Mouse (Mus musculus) thymus, postnatal 0 days (tissue): ENCODE measurements around the gene Tmem267. TPM values are rescaled to one million over a fixed set of nuclear protein-coding genes. Genes with fewer than 3 reads are reported as not detected.
"Not testable (repeated sequence)": the region's sequence is repeated elsewhere in the genome, so short reads cannot be mapped to it uniquely, and the experiment has no call there.

ENCODE experiments used
- DNase-seq: peaks from one replicate; pipeline ENCODE4 v3.0.0-alpha.2; 2015; ENCODE audit warnings: low spot score
- polyA plus RNA-seq: library from polyadenylated mRNA; unstranded; fragments of >200 nt; fragmentation: Nextera tagmentation; extraction: Ambion mirVana; gene quantifications from 2 replicates; pipeline ENCODE4 v1.2.1, GENCODE M21; 2015

Gene Tmem267
- polyA plus RNA-seq, 1 experiment from 2014 or later = 2.3 TPM

DNA sequence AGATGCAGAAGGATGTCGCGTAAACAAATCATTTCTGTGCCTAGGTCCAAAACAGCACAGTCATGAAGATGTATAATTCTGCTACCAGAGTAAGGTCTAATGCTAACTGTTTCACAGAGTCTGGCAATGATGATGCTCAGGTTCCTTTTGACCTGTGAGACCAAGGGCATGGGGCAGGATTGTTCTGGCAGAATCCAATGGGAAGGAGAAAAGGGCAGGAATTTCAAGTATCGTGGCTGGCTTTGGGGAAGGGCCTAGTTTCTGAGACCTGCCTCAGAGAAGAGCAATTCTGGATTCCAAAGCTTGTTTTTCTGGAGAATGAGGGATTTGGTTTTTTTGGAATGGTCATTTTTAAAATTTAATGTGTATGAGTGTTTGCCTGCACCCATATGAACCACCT, 131.0 kb downstream of the Tmem267 start:
- no peak for DNase-seq

DNA sequence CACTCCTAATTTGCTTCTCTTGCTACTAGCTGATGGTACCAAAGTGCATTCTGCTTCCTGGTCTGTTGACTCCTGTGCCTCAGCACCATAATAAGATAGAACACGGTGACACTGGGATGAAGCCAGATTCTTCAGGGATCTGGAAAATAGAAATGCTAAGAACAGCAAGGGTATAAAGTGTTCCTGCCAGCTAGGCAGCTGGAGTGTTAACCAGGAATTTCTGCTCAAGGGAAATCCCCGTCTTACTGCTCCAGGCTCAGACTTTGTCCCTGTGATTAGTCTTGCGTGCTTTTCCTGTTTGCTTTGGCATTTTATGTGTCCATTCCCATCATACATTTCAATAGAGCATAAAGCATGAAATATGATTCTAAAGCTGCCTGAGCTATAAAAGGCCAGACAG, 131.9 kb downstream of the Tmem267 start:
- DNase-seq = no peak

GRCm38 (mm10) chr13:119623634-119624033, 135.8 kb downstream of the Tmem267 start, which contains the start of gene Ccl28:
Gene Ccl28, plus strand, starts transcription at chr13:119623819.
- DNase-seq = no peak

DNA sequence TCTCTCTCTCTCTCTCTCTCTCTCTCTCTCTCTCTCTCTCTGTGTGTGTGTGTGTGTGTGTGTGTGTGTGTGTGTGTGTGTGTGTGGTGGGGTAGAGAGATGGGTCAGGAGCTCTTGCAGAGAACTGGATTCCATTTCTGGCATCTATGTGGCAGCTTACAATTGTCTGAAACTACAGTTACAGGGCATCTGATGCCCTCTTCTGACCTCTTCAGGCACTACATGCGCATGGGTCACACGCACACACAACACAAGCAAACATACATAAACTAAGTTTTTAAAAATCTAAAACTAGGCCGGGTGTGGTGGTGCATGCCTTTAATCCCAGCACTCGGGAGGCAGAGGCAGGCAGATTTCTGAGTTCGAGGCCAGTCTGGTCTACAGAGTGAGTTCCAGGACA, 138.1 kb downstream of the Tmem267 start:
- DNase-seq = not testable (repeated sequence)

DNA sequence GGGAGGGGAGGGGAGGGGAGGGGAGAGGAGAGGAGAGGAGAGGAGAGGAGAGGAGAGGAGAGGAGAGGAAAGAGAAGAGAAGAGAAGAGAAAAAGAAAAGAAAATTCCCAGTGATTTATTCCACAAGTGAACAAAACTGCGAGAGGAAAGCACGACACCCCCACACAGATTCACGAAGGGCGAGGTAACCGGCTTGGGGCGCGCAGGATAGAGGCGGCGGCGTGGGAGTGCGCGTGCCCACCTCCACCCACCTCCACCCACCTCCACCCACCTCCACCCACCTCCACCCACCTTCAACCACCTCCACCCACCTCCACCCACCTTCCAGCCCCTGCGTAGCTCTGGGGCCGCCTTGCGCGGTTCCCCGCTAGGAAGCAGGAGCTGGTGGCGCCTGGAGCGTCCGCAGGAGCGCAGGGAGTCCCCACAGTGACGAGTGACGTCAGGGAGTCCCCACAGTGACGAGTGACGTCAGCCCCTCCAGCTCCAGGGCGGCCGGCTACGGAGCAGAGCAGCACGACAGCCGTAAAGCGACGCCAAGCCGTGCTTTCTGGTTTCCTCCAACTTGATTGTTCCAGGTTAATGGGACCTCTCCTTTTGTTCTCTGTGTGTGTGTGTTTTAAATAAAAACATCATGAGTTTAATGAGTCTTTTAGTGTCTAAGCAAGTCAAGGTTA, 143.8 kb downstream of the Tmem267 start:
- DNase-seq = peak; percentile 88

GRCm38 (mm10) chr13:119632156-119632548, 144.3 kb downstream of the Tmem267 start:
- no peak for DNase-seq

DNA sequence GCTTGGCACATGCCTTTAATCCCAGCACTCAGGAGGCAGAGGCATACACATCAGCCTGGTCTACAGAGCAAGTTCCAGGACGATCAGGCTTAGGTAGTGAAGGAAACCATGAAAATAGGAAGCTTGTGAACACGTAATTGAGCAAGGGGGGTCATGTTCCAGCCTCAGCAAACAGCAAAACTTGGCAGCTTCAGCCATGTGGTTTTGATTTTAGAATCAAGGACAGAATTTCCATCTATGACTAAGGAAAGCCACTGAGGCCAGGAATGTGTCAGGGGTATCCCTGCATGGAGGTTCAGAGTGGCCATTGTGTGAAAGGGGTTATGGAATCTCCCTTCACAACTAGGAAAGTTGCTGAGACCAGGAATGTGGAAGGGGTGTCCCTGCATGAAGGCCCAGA, 147.7 kb downstream of the Tmem267 start:
- DNase-seq = no peak

DNA sequence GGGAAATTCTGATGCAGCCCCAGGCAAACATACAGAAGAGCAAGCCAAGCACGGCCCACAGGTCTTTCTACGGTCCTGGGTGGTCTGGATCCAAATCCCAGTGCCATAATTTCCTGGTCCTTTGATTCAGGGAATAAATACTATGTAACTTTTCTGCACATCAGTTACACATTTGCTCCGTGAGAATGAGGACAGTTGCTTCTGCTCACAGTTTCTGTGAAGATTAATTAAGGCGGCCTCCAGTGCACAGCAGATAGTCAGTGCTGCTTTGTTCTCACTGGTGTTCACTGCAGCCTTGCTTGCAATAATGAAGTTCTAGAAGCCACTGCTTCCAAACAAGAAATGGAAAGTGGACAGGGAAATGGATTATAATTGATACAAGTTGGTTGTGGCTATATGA, 150.0 kb downstream of the Tmem267 start:
- no peak for DNase-seq

- DNase-seq = no peak
Measured at GRCm38 (mm10) chr13:119638449-119638848, 150.6 kb downstream of the Tmem267 start.

GRCm38 (mm10) chr13:119639302-119639701, 151.5 kb downstream of the Tmem267 start:
- no peak for DNase-seq

DNA sequence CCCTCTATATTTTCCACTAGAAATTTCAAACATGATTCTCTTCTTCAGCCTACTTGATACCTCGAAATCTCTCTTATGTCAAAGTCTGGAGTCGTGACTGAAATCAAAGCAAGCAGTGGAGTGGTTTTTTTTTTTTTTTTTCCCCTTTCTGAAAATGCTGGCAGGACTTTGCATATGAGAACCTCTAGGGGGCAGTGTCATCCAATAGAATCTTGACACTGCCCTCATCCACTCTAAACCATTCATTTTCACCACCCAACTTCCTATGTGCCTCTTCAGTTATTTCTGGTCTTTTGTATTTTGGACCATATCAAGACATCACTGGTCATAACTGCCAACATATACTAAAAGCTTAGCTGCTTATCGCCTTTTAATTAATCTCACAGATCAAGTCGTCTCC, 152.7 kb downstream of the Tmem267 start:
- peak; percentile 50 for DNase-seq

DNA sequence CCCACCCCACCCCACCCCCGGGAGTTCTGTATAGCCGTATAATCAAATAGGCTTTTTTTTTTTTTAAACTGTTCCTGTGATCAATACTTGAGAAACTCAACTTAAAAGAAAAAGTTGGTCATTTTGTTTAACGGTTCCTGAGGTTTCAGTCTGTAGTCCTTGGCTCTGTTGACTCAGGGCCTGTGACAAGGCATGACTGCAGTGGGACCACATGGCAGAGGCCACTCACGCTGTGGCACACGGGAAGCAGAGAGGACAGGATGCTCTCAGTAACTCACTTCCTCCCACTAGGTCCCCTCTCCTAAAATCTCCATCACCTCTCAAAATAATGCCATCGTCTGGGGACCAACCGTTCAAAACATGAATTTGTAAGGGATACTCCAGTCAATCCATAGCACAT, 153.3 kb downstream of the Tmem267 start:
- no peak for DNase-seq

DNA sequence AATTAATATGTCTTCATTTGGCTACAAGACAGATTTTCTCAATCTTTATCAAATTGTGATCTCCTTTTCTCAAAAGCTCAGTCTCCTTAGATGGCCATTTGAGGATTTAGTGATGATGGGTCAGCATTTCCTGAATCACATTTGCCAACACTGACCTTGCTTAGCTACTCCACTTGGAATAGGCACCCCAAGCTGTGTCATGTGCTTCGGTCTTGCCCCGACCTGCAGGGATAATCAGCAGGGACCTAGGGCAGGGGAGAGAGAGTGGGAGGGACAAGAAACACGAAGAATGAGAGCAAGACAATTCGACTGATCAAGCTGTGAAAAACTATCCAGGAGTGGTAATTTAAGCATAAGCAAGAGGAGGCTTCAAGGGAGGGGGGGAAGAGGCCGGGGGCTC, 156.9 kb downstream of the Tmem267 start:
- no peak for DNase-seq

DNA sequence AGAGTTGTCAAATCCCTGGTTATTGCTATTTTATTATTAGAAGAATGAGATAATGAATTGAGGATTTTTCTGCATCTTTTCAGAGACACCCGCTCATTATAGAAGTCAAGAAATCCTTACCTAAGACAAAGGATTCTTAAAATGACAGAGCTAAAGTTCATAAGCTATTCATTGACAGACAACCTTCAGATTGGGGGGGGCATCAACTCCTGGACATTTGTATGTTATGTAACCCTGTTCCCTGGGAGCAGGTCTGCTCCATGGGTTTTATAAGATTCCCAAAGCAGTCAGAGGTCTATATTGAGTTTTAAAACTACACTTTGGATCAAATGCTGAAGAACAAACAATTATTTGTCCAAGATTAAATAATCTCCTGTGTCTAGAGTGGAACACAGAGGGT, 158.7 kb downstream of the Tmem267 start:
- no peak for DNase-seq

DNA sequence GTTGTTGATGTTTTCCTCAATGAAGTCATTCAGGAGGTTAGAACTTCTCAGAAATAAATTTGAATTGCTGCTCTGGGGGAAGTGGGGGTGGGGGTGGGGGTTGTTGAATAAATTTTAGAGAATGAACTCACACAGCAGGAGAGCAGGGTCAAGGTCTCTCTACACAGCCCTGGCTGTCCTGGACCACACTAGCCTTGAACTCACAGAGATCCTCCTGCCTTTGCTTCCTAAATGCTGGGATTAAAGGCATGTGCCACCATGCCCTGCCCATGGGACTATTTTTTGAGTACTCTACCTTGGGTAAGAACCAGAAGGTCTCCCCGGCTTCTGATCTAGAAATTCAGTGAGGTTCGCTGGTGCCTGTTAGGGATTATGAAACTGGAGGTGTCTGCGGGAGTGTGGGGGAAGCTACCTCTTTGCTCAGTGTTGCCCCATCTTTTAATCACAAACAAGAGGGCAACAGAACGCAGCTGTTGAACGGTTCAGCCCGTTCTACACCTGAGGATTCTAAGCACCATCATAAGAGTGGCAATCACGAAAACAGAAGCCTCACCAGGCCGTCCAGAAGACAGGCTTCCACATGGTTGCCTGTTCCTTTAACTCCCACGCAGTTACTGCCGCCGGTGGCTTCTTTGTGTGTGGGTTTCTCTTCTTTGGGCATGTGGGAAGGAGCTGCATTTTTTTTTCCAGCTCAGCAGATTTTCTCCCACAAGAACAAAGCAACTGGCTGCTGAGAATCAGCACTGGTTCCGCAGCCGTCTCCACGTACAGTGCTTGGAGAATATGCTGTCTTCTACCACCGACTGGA, 161.3 kb downstream of the Tmem267 start:
- no peak for DNase-seq

- no peak for DNase-seq
Measured at GRCm38 (mm10) chr13:119649699-119650046, 161.8 kb downstream of the Tmem267 start.

- no peak for DNase-seq
Measured at GRCm38 (mm10) chr13:119654734-119655133, 166.9 kb downstream of the Tmem267 start.

DNA sequence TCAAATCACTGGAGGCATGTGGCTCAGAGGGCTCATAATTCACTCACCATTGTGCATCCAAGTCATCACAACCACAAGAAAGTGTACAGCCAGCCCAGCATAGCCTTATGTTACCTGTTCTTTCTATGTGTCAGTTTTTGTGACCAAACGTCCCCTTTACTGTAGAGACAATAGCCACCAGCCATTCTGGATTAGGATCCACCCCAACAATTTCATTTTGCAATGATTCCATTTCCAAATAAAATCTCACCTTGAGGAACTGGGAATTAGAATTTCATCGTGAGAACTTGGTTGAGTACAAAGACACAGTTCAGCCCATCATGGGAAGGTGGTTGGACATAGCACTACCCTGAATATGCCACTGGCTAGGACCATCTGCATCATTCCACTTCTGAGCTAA, 168.4 kb downstream of the Tmem267 start:
- no peak for DNase-seq

DNA sequence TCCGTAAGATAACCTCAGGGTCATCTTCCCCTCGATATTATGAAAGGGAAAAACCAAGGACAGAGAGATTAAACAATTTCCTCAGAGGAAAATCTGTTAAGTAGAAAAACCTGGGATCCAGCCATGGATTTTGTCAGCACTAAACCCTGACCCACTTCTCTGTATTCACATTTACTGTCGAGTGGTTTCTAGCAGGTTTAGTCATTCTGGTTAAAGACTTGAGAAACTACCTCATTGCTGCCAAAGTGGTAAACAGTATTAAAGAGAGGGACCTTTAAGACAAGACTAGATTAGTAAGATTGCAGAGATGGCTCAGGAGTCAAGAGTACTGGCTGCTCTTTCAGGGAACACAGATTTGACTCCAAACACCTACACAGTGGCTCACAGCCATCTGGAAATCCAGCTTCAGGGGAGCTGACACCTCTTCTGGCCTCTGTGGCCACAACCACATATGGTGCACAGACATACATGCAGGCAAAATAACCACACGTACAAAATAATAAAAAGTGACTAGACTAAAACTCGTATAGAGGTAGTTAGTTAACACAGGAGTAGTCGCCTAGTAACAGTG, 169.1 kb downstream of the Tmem267 start:
- DNase-seq = no peak
